Comparison of ENCODE assay signal across 12 mouse cellular contexts in genomic region chr11:90371470-90372100, GRCm38 (mm10). TPM values are rescaled to one million over a fixed set of nuclear protein-coding genes. Genes with fewer than 3 reads are reported as not detected.
DNase-seq lines count a peak whose midpoint lies in the region; ATAC-seq and TF ChIP-seq lines count a peak whose summit lies in the region.
"Had no signal": no experiment of that assay in that cellular context is flagged by ENCODE, and none has a peak within 500 bp of the region (broad histone marks: within the 10 kb centered on the region; RNA-seq: fewer than 3 reads in every experiment).

No protein-coding gene starts in this region.

- TF ChIP-seq POLR2A in cerebellum, adult 2 months (IDR thresholded peaks at IDR 0.05; ENCODE audit: borderline replicate concordance, insufficient read depth, low read length) = no peak

- H3K4me1 ChIP-seq in heart, embryonic 13.5 days = peaks cover 42% of the 10 kb centered on the region
- H3K4me1 ChIP-seq in embryonic facial prominence, embryonic 15.5 days = peaks cover 42% of the 10 kb centered on the region
- H3K4me1 ChIP-seq in limb, embryonic 13.5 days = peaks cover 44% of the 10 kb centered on the region
- peaks cover 7% of the 10 kb centered on the region for H3K4me1 ChIP-seq in cerebellum, adult 2 months (ENCODE audit: control insufficient read depth, insufficient read depth, low read length)

- H3K4me3 ChIP-seq in heart, embryonic 13.5 days = no peak overlapping the region
- no peak overlapping the region for H3K4me3 ChIP-seq in embryonic facial prominence, embryonic 15.5 days (replicated peaks)
- H3K4me3 ChIP-seq in limb, embryonic 13.5 days = no peak overlapping the region
- no peak overlapping the region for H3K4me3 ChIP-seq in cerebellum, adult 2 months (replicated peaks; ENCODE audit: insufficient read depth, low read depth, low read length)
- H3K4me3 ChIP-seq: myocyte had no signal

- DNase-seq in heart, adult 8-10 months (ENCODE audit: low spot score) = no peak
- DNase-seq in Muller cell, postnatal 12 days (ENCODE audit: inconsistent ontology term) = peak; percentile 83
- DNase-seq in cerebellum, postnatal 4 days (ENCODE audit: low spot score in 2 of 2) = no peak
- no peak for DNase-seq in cerebellum, adult 2 months
- DNase-seq: gastrocnemius, postnatal 10 days; layer of hippocampus, adult 9-11 months; thymus, postnatal 36 days had no signal

- ATAC-seq in heart, embryonic 13.5 days (ENCODE audit: extremely low read depth, insufficient number of reproducible peaks, low FRiP score, low TSS enrichment) = no peak
- no peak for ATAC-seq in embryonic facial prominence, embryonic 15.5 days (ENCODE audit: insufficient number of reproducible peaks, low FRiP score, low TSS enrichment, low read depth)
- ATAC-seq in limb, embryonic 13.5 days (ENCODE audit: low FRiP score, low read depth) = no peak
- ATAC-seq: lung, postnatal 0 days had no signal

- no peaks in the 10 kb centered on the region for H3K27me3 ChIP-seq in heart, embryonic 13.5 days (replicated peaks)
- no peaks in the 10 kb centered on the region for H3K27me3 ChIP-seq in embryonic facial prominence, embryonic 15.5 days
- no peaks in the 10 kb centered on the region for H3K27me3 ChIP-seq in limb, embryonic 13.5 days
- no peaks in the 10 kb centered on the region for H3K27me3 ChIP-seq in cerebellum, adult 2 months (ENCODE audit: control insufficient read depth, insufficient read depth, low read length)

- H3K9ac ChIP-seq in heart, embryonic 13.5 days = 0 out of 2 replicates have a peak overlapping the region, but pooled peaks have one; percentile 11
- no peak overlapping the region for H3K9ac ChIP-seq in embryonic facial prominence, embryonic 15.5 days
- H3K9ac ChIP-seq in limb, embryonic 13.5 days = no peak overlapping the region

- no peaks in the 10 kb centered on the region for H3K9me3 ChIP-seq in heart, embryonic 13.5 days
- H3K9me3 ChIP-seq in embryonic facial prominence, embryonic 15.5 days (replicated peaks) = no peaks in the 10 kb centered on the region
- no peaks in the 10 kb centered on the region for H3K9me3 ChIP-seq in limb, embryonic 13.5 days

- TF ChIP-seq CTCF in cerebellum, adult 2 months (IDR thresholded peaks at IDR 0.05; ENCODE audit: borderline replicate concordance, insufficient read depth, low read depth, low read length) = no peak

- H3K27ac ChIP-seq in heart, embryonic 13.5 days (replicated peaks) = no peak overlapping the region
- peak overlapping the region; percentile 25; the same call in 1 of the 2 replicates for H3K27ac ChIP-seq in embryonic facial prominence, embryonic 15.5 days (replicated peaks)
- no peak overlapping the region; the same call in none of the 2 replicates for H3K27ac ChIP-seq in limb, embryonic 13.5 days
- H3K27ac ChIP-seq in cerebellum, adult 2 months (ENCODE audit: insufficient read depth, low read length) = no peak overlapping the region

- no peaks in the 10 kb centered on the region for H3K36me3 ChIP-seq in heart, embryonic 13.5 days
- no peaks in the 10 kb centered on the region; the same call in 1 of the 2 replicates for H3K36me3 ChIP-seq in embryonic facial prominence, embryonic 15.5 days
- H3K36me3 ChIP-seq in limb, embryonic 13.5 days = no peaks in the 10 kb centered on the region

- 54% methylated on average over 8 of the region's 8 CpGs for WGBS in heart, embryonic 13.5 days
- WGBS in embryonic facial prominence, embryonic 15.5 days = 30% methylated on average over 8 of the region's 8 CpGs
- 38% methylated on average over 8 of the region's 8 CpGs for WGBS in limb, embryonic 13.5 days
- 68% methylated on average over 8 of the region's 8 CpGs for WGBS in cerebellum, adult 2 months

- H3K4me2 ChIP-seq in heart, embryonic 13.5 days = peak overlapping the region; percentile 61; the same call in 1 of the 2 replicates
- no peak overlapping the region for H3K4me2 ChIP-seq in embryonic facial prominence, embryonic 15.5 days (replicated peaks)
- peak overlapping the region; percentile 19; the same call in 1 of the 2 replicates for H3K4me2 ChIP-seq in limb, embryonic 13.5 days (replicated peaks)

RNA-seq across cellular contexts. Expression of gene Hlf, which starts 19.1 kb away (rescaled TPM):
- 3.0 and 3.3 TPM in 2 replicates for polyA plus RNA-seq in heart, embryonic 13.5 days (2015; fragmentation: Nextera tagmentation; extraction: Ambion mirVana)
- 10 to 100 TPM; 14.6 to 34.7 (median 21.5) TPM for total RNA-seq in heart, adult 8-10 months (2022)
- 10.0 and 10.4 TPM in 2 replicates for polyA plus RNA-seq in embryonic facial prominence, embryonic 15.5 days (2015; fragmentation: Nextera tagmentation; extraction: Ambion mirVana)
- 1.3 and 1.9 TPM in 2 replicates for polyA plus RNA-seq in limb, embryonic 13.5 days (2015; fragmentation: Nextera tagmentation; extraction: Ambion mirVana)
- polyA plus RNA-seq in cerebellum, adult 2 months (2012; rRNA removed) = 42.5 and 50.4 TPM in 2 replicates
